Mouse (Mus musculus): Measurements from ENCODE around the gene Lcn12.

The Lcn12 gene

GRCm38 (mm10) chr2:25493476-25493961, at the start of gene Lcn12:
Gene Lcn12 (minus strand): TSS chr2:25493911.
- DNase-seq (ENCODE audit: low read depth, low spot score), result no peak

DNA sequence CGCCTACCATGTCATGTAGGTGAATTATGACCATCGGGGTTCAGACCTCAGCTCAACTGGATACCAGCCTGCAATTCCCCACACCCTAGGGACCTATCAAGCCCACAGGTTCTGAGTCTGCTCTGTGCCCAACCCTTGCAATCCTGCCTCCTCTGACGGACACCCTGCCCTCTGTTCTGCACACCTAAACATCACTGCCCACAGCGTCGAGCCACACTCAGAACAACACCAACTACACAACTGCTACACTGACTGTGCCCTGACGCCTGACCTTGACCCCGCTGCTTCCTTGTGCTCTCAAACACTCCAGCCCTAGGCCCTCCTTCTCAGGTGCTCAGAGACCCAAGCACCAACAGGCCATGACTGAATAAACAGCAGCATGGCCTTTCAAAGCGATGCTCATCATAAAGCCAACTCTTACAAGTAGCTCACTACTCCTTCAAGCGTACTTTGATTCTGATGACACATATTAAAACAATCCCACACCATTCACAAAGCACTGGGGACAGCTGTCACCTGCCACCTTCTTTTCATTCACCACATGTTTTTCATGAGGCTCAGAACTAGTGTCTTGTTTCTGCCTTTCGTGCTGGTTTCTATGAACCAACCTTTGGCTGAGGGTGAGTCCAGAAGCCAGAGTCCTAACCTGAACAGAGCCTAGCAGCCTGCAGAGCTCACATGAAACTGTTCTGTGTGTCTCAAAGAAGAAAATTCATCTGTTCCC, 48.1 kb upstream of the Lcn12 start:
- no peak for DNase-seq (ENCODE audit: low read depth, low spot score)

GRCm38 (mm10) chr2:25540541-25540948, 46.8 kb upstream of the Lcn12 start:
- no peak for DNase-seq (ENCODE audit: low read depth, low spot score)

- DNase-seq (ENCODE audit: low read depth, low spot score), result no peak
These were observed 42.8 kb upstream of the Lcn12 start for GRCm38 (mm10) chr2:25536531-25536930.

DNA sequence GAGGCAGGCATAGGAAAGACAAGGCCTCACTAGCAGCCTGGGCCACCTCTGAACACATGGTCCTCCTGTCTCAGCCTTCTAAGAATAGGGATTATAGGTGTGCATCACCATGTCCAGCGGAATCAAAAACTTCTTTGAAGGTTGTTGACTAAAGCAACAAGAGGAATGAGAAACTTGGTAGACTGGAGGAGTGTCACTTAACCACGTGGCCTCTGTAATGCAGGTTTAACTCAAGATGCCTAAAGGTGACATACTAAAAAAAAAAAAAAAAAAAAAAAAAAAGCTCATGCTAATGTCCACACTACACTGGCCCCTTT, 41.1 kb upstream of the Lcn12 start:
- no peak for DNase-seq (ENCODE audit: low read depth, low spot score)

DNA sequence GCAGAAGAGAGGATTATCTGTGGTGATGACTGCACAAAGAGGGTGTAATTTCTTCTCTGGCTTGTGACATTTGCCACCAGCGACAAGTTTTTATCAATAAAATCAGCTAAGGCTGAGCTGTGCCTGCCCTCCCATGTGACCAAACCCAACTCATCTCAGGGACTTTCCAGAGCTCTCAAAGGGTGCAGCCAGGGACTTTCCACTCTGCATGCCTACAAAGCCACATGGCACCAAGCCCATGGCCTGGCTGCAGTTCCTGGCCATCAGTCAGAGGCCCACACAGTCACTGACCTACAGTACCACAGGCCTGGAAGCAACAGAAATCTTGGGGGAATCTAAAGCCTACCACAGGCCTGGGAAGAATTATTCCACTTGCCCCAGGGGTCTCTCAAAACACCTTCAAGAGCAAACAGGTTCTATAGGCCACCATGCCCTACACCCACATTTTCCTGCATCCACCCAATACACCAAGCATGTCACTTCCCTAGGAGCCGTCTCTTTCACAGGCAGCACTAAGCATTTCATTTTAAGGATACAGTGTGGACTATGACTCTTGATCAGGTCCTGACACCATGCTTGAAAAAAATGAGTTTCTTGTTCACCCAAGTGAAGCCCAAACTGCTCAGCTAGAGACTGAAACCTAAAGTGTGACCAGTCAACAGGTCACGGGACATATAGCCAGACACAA, 40.6 kb upstream of the Lcn12 start:
- DNase-seq (ENCODE audit: low read depth, low spot score), result no peak

DNA sequence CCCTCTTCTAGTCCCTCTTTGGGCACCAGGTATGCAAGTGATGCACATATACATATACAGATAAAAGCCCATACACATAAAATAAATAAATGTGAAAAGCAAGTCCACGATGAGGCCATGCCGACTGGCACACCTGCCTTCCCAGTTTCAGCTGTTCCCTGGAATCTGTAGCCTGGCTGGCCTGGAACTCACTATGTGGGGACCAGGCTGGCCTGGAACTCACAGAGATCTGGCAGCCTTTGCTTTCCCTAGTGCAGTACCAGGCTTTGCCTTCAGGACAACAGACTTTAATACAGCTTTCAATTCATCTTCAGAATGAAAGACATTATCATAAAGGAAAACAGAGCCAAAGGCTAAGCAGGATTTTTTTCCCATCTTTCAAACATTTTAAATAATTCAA, 40.0 kb upstream of the Lcn12 start:
- DNase-seq (ENCODE audit: low read depth, low spot score), result no peak

GRCm38 (mm10) chr2:25526510-25527302, 33.0 kb upstream of the Lcn12 start:
- DNase-seq (ENCODE audit: low read depth, low spot score), result no peak

DNA sequence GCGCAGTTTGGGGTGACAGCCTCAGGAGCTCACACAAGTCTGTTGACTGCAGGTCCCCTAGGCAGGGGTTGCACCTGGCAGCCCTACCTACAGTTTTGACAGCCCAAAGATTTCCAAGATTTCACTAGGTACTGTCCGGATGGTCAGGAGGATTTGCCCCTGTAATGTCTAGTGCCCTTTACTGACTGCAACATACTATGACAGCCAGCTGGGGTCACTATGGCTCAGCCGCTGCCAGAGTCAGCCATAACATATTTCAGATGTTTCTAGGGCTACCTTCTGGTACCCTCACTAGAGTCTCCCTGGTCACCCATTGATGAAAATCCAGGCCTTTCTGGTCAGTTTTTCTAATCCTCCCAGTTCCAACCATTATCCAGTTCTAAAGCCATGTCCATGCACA, 16.2 kb upstream of the Lcn12 start:
- no peak for DNase-seq (ENCODE audit: low read depth, low spot score)

DNA sequence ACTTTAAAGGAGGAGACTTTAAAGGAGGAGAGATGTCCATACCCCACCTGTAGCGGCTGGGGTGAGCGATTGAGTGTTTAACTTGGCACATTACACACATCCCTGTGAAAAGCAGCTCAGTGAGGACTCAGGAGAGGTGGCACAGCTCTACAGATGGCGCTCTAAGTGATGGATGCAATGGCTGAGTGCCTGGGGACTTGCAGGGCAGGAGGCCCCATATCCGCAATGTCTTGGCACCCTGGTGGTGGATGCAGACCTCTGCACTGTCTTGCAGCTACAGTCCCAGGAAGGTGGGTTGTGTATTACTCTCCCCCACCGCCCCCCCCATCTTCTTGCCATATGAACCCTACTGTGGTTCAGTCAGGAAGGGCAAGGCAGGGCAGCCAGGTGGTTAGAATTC, 13.3 kb upstream of the Lcn12 start:
- no peak for DNase-seq (ENCODE audit: low read depth, low spot score)

DNA sequence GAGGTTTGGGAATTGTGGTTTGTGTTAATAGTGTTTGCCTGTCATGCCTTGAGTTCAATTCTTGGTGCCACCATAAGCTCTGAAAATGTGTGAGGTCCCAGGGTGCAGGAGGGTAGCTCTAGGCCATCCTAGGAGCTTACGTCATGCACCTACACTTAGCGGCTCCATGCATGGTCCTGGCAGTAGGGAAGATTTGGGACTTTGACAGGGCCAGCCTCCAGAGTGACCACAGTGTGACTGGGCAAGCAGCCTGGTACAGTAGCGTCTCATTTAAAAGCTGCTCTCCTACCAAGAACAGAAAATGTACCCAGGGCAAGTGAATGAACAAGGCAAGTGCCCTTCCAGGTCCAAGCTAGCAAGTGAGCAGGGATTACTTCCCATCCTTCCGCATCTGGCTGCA, 12.1 kb upstream of the Lcn12 start:
- DNase-seq (ENCODE audit: low read depth, low spot score), result no peak

DNA sequence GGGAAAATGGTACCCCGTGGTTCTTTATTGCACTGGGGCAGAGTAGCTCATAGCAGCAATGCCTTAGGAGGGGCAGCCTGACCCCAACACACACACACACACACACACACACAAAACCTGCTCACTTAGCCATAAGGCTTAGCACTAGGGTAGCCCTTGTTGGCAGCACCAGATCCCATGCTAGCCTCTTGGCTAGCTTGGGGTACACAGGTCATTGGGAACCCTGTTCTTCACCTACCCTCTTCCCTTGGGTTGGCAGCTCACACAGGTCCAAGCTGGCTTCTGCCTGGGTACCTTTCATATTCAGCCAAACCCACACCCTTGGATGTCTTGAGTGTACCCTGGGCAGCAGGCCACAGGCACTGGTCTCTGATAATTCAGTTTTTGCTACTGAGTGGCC, 11.3 kb upstream of the Lcn12 start:
- no peak for DNase-seq (ENCODE audit: low read depth, low spot score)

GRCm38 (mm10) chr2:25504538-25504937, 10.8 kb upstream of the Lcn12 start:
- DNase-seq (ENCODE audit: low read depth, low spot score), result no peak

DNA sequence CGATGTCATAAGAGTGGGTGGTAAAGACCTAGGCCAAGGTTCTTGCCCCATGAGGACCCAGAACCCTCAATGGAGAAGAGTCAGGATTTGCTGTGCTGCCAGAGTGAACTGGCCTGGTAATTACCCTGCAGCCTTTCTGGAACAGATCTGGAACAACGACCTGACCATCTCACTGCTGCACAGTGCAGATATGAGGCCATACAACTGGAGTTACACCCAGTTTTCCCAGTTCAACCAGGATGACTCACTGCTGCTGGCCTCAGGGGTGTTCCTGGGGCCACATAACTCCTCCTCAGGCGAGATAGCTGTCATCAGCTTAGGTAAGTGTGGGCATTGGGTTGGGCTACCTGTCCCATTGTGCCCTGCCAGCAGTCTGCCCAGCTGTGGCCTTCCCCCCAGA, 9.0 kb upstream of the Lcn12 start:
- no peak for DNase-seq (ENCODE audit: low read depth, low spot score)

DNA sequence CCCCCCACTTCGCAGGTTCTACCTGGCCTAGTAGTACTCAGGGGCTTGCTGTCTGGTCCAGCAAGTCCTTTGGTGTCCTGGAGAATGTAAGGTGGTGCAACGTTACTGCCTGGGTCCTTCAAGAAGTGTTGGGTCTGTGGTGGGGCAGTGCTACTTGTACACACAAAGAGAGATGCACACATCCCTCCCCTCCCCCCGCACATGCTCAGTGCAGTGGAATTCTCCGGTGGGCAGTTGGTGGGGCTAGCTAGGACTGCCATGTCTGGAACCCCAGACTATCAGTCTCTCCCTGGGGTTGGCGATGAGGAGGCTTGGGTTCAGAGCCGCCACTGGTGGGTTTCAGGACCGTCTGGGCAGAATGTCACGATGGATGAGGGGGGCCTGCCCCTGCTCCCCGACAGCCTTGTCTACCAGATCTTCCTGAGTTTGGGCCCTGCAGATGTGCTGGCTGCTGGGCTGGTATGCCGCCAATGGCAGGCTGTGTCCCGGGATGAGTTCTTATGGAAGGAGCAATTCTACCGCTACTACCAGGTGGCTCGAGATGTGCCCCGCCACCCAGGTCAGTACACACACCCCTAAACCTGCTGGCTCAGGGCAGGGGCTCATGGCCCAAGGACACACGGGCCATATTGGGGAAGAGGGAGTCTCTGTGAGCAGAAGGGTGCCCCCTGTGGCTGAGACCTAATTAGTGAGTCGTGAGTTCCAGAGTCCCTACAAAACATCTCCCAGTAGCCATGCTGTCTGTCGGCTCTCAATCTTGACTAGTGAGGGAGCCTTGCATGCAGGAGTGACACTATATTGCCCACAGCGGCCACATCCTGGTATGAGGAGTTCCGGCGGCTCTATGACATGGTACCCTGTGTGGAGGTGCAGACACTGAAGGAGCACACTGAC, 8.1 kb upstream of the Lcn12 start, which contains the start of gene C8g:
Gene C8g (minus strand): TSS at position 127 of the 894 bp plus-strand sequence.
- DNase-seq (ENCODE audit: low read depth, low spot score), result no peak

GRCm38 (mm10) chr2:25500576-25501405, 7.1 kb upstream of the Lcn12 start, which contains the start of gene Fbxw5:
Gene Fbxw5 (plus strand): TSS chr2:25500750.
- DNase-seq (ENCODE audit: low read depth, low spot score), result peak; percentile 85

GRCm38 (mm10) chr2:25500071-25500575, 6.4 kb upstream of the Lcn12 start:
- DNase-seq (ENCODE audit: low read depth, low spot score), result no peak

DNA sequence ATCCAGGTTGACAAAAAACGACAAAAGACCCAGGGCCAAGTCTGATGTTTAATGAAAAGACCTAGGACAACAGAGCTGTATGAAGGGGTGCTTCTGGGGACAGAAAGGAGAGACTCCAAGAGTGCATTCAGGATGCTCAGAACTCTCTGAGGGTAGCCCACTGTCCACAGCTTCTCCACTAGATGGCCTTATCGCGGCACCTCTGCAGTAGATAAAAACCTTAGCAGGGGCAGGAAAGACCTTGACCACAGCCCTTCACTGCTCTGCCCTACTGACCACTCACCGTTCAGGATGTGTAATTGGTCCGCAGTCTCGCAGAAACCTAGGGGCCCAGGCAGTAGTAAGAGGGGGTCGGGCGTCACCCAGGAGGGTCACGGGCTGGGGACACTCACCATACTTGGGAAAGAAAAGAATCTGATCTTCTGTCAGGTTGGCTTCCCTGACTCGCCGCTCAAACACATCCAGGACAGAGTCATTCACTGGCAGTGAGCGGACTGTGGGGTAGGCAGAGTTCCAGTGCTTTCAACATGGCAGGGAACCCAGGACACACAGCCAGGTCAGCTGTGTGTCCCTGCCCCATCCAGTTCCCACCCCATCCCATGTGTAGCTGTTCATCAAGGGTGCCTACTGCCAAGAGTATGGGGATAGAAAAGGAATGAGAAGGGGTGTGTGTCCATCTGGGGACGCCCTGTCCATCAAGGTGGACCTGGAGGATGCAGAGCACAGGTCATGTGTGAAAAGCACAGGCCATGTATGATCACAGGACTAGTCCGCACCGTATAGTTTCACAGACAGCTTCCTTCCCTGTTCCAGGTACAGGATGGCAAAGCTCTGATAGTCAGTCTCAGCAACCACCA, 5.1 kb upstream of the Lcn12 start:
- DNase-seq (ENCODE audit: low read depth, low spot score), result no peak

GRCm38 (mm10) chr2:25497846-25498575, 4.3 kb upstream of the Lcn12 start:
- DNase-seq (ENCODE audit: low read depth, low spot score), result no peak
